Mouse (Mus musculus) heart, adult 2 months (tissue): ENCODE data around the gene Cacna1c. TPM values are rescaled to one million over a fixed set of nuclear protein-coding genes. Genes with fewer than 3 reads are reported as not detected.

ENCODE experiments used
- DNase-seq, 2 experiments: peaks; one replicate each; pipeline ENCODE4 v3.0.0; 2021
- H3K27ac ChIP-seq: fragments of 200-600 bp; 2 replicates; pipeline ENCODE4 v1.8.1; 2022
- H3K27me3 ChIP-seq: fragments of 200-500 bp; 2 replicates; pipeline ENCODE4 v1.6.1; 2012; ENCODE audit warnings: mild to moderate bottlenecking, low read length, inconsistent platforms, mixed read lengths; ENCODE audit not compliant: control insufficient read depth, insufficient read depth
- H3K36me3 ChIP-seq: fragments of 200-500 bp; 2 replicates; pipeline ENCODE4 v1.6.1; 2012; ENCODE audit warnings: low read length, inconsistent platforms; ENCODE audit not compliant: control insufficient read depth, insufficient read depth
- H3K4me1 ChIP-seq: fragments of 200-500 bp; 2 replicates; pipeline ENCODE4 v1.6.1; 2011; ENCODE audit warnings: low read length; ENCODE audit not compliant: control insufficient read depth, insufficient read depth
- H3K4me3 ChIP-seq: fragments of 200-600 bp; 2 replicates; pipeline ENCODE4 v1.8.1; 2022
- H3K79me2 ChIP-seq: fragments of 200-500 bp; replicated peaks from 2 replicates; pipeline ENCODE4 v1.6.1; 2012; ENCODE audit warnings: mild to moderate bottlenecking, inconsistent platforms, low read length, moderate library complexity, mixed read lengths; ENCODE audit not compliant: control insufficient read depth, insufficient read depth
- H3K9ac ChIP-seq: fragments of 200-500 bp; 2 replicates; pipeline ENCODE4 v1.6.1; 2012; ENCODE audit warnings: low read depth, mild to moderate bottlenecking, control low read depth, inconsistent platforms, low read length, mixed read lengths
- CTCF ChIP-seq: fragments of 200-600 bp; IDR thresholded peaks from 2 replicates; pipeline ENCODE4 v1.8.1; 2022; ENCODE audit warnings: antibody characterized with exemption, mild to moderate bottlenecking, moderate library complexity
- EP300 ChIP-seq: fragments of 200-500 bp; IDR thresholded peaks from 2 replicates; pipeline ENCODE4 v1.6.1; 2011; ENCODE audit warnings: low read depth, low read length, control low read depth; ENCODE audit not compliant: insufficient read depth
- POLR2A ChIP-seq: fragments of 200-500 bp; IDR thresholded peaks from 2 replicates; pipeline ENCODE4 v1.6.1; 2011; ENCODE audit warnings: mild to moderate bottlenecking, low read depth, low read length, control low read depth; ENCODE audit not compliant: insufficient read depth
- WGBS: fragments of 180-500 bp; shearing (Covaris S2); methylation state at CpG from one replicate; pipeline ENCODE4 v1.1.7; 2018; 5-methylcytosine and 5-hydroxymethylcytosine counted together
- intact Hi-C: fragments of 180-260 bp; cut with DNase I; formaldehyde crosslinking; loops from one replicate; pipeline ENCODE4 v1.15.1; 2025
- polyA plus RNA-seq: library from polyadenylated mRNA; depleted of rRNA; stranded (reverse); fragments of >200 nt; gene quantifications from 2 replicates; pipeline ENCODE4 v1.2.3, GENCODE M21; 2012
- total RNA-seq, 2 experiments: library from RNA; stranded (reverse); gene quantifications; 2 replicates each; pipeline ENCODE4 v1.2.3; 2021

The Cacna1c gene
- total and polyA plus RNA-seq, 3 experiments = 56.8 to 228 (median 194) TPM

- H3K4me3 ChIP-seq = no peak overlapping the region
- H3K79me2 ChIP-seq = no peaks in the 10 kb centered on the region
- H3K27me3 ChIP-seq = no peaks in the 10 kb centered on the region
- peaks cover 15% of the 10 kb centered on the region for H3K4me1 ChIP-seq
- H3K27ac ChIP-seq = no peak overlapping the region
- no peak overlapping the region for H3K9ac ChIP-seq
- WGBS = 70% methylated on average over 12 of the region's 12 CpGs
- intact Hi-C loops = no loop called here
- H3K36me3 ChIP-seq = no peaks in the 10 kb centered on the region
- DNase-seq = no peak
- TF ChIP-seq POLR2A = no peak
Observed at GRCm38 (mm10) chr6:118980265-118980664, 216.0 kb downstream of the Cacna1c start.

- TF ChIP-seq POLR2A (no peak), EP300 (no peak), CTCF (no peak)
- peaks cover 6% of the 10 kb centered on the region; the same call in 1 of the 2 replicates for H3K4me1 ChIP-seq
- H3K9ac ChIP-seq = no peak overlapping the region
- H3K27ac ChIP-seq = no peak overlapping the region
- H3K27me3 ChIP-seq = no peaks in the 10 kb centered on the region
- intact Hi-C loops = no loop called here
- WGBS = 55% methylated on average over 10 of the region's 10 CpGs
- no peak overlapping the region for H3K4me3 ChIP-seq
- peaks cover 1% of the 10 kb centered on the region; the same call in 1 of the 2 replicates for H3K79me2 ChIP-seq
- no peaks in the 10 kb centered on the region for H3K36me3 ChIP-seq
- DNase-seq = no peak
Observed at GRCm38 (mm10) chr6:118977443-118978271, 218.6 kb downstream of the Cacna1c start.

DNA sequence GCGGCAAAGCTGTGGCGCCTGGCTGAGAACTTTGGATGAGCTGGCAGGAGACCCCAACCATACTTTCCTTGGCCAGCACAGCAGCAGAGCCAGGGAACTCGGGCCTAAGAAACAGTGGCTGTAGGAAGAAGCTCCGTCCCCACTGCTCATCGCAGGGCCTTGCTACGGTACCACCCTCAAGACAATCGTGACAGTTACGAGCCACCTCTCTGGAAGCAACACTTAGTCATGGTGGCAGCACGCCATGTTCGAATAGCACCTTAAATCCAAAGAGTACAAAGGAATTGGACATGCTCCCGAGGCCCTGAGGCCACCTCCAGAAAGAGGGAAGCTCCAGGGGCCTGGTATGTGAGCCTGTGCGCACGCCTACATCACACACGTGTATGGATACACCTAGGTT lies 219.6 kb downstream of the Cacna1c start:
- no peaks in the 10 kb centered on the region for H3K27me3 ChIP-seq
- peaks cover 6% of the 10 kb centered on the region; the same call in 1 of the 2 replicates for H3K4me1 ChIP-seq
- peaks cover 1% of the 10 kb centered on the region; the same call in 1 of the 2 replicates for H3K79me2 ChIP-seq
- TF ChIP-seq CTCF = no peak
- H3K4me3 ChIP-seq = no peak overlapping the region
- no peak for DNase-seq
- intact Hi-C loops = no loop called here
- 73% methylated on average over 14 of the region's 14 CpGs for WGBS
- H3K27ac ChIP-seq = no peak overlapping the region
- H3K36me3 ChIP-seq = no peaks in the 10 kb centered on the region
- H3K9ac ChIP-seq = no peak overlapping the region

DNA sequence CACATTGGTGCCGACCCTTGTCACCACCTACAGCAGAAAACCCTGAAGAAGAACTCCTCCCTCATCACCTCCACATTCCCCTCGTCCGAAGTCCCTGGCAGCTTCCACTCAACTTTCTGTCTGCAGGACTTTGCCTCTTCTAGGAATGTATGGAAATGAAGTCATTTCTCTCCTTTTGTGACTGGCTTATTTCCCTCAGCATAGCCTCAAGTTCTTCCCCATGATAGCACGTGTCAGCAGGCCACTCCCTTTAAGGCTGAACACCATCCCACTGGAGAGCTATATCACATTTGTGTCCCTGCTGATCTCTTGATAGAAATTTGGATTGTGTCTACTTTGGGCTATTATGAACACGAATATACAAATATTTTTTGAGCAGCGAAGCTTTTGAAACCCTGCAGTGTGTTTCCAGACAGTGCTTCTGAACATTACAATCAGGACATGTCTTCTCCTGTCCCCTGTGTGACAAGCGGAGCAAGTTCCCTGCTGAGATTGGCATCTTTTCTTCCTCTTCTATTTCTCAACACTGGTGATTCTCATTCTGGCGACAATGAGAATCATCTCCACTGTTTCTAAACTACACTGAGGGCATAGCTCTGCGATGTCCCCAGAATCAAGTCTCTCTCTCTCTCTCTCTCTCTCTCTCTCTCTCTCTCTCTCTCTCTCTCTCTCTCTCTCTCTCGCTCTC lies 224.2 kb downstream of the Cacna1c start:
- WGBS = 62% methylated on average over 9 of the region's 10 CpGs
- intact Hi-C loops = no loop called here
- DNase-seq = no peak
- no peak overlapping the region for H3K9ac ChIP-seq
- H3K27me3 ChIP-seq = no peaks in the 10 kb centered on the region
- H3K4me3 ChIP-seq = no peak overlapping the region
- peaks cover 5% of the 10 kb centered on the region for H3K4me1 ChIP-seq
- H3K27ac ChIP-seq = no peak overlapping the region
- H3K79me2 ChIP-seq = peaks cover 1% of the 10 kb centered on the region; the same call in 1 of the 2 replicates
- TF ChIP-seq POLR2A (no peak), CTCF (no peak), EP300 (no peak)
- H3K36me3 ChIP-seq = no peaks in the 10 kb centered on the region

DNA sequence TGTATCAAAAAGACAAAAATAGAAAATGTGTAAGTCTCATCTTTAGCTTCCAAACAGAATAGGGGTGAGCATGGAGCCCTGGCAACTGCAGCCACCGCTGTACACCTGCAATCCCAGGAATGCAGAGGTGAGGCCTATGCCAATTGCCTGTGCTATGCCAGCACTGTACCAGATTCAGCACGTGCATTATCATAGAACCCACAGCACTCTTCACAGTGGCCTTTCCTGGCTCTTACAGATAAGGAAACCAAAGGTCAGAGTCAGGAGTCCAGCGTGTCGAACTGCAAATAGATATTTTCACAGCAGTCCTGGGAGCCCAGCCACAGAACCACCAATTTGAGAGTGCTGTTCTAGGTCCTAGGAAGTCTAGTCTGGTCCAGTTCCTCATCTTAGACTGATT lies 227.4 kb downstream of the Cacna1c start:
- Histone ChIP-seq H3K27ac (no peak overlapping the region), H3K79me2 (peaks cover 1% of the 10 kb centered on the region; the same call in 1 of the 2 replicates), H3K9ac (no peak overlapping the region), H3K36me3 (no peaks in the 10 kb centered on the region), H3K4me3 (no peak overlapping the region), H3K4me1 (peaks cover 5% of the 10 kb centered on the region), H3K27me3 (no peaks in the 10 kb centered on the region)
- TF ChIP-seq EP300 (no peak), CTCF (no peak), POLR2A (no peak)
- WGBS = 26% methylated on average over 4 of the region's 4 CpGs
- intact Hi-C loops = no loop called here
- no peak for DNase-seq

DNA sequence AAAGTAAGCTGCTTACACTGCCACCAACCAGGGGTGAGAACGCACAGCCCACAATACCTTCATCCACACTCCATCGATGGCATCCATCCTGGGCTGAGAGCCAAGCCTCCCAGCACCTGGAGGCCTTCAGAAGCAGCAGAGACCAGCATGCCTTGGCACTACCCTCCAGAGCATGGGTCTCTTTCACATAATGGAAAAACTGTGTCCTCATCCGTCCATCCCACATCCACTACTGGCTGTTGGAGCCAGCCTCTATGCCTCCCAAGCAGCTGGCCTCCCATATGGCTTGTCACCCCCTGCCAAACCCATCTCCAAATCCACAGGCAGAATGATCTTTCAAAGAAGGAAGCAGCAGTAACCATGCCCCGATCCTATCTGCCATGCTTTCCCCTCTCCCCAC lies 229.3 kb downstream of the Cacna1c start:
- Histone ChIP-seq H3K79me2 (no peaks in the 10 kb centered on the region), H3K4me3 (no peak overlapping the region), H3K27me3 (no peaks in the 10 kb centered on the region), H3K36me3 (no peaks in the 10 kb centered on the region; the same call in 1 of the 2 replicates), H3K27ac (no peak overlapping the region), H3K9ac (no peak overlapping the region), H3K4me1 (peaks cover 3% of the 10 kb centered on the region)
- 66% methylated on average over 4 of the region's 4 CpGs for WGBS
- intact Hi-C loops = no loop called here
- TF ChIP-seq CTCF = no peak
- no peak for TF ChIP-seq POLR2A
- no peak for DNase-seq
